ENCODE assay signal across 8 mouse cellular contexts in genomic region chr11:88187417-88188133, GRCm38 (mm10). TPM values are rescaled to one million over a fixed set of nuclear protein-coding genes. Genes with fewer than 3 reads are reported as not detected.
DNase-seq lines count a peak whose midpoint lies in the region; ATAC-seq and TF ChIP-seq lines count a peak whose summit lies in the region.

No protein-coding gene starts in this region.

- peak overlapping the region; percentile 62 for H3K27ac ChIP-seq in forebrain, embryonic 15.5 days (replicated peaks)
- H3K27ac ChIP-seq in neural tube, embryonic 14.5 days (ENCODE audit: low read depth, low read length), result peak overlapping the region; percentile 52; the same call in 1 of the 2 replicates
- peak overlapping the region; percentile 41 for H3K27ac ChIP-seq in testis, adult 2 months (ENCODE audit: control insufficient read depth, insufficient read depth, low read depth, low read length)

- WGBS in forebrain, embryonic 15.5 days, result 11% methylated on average over 25 of the region's 25 CpGs
- WGBS in neural tube, embryonic 14.5 days, result 12% methylated on average over 25 of the region's 25 CpGs

- TF ChIP-seq CTCF in E14TG2a.4 (conservative IDR thresholded peaks at IDR 0.05; ENCODE audit: low read length), result peak; percentile 51
- TF ChIP-seq CTCF in testis, adult 2 months (IDR thresholded peaks at IDR 0.05; ENCODE audit: control insufficient read depth, insufficient read depth, insufficient replicate concordance, low read depth, low read length), result peak; percentile 79; the same call in 1 of the 2 replicates

- ATAC-seq in forebrain, embryonic 15.5 days (replicated peaks), result peak; percentile 93
- ATAC-seq in neural tube, embryonic 14.5 days (ENCODE audit: low read depth), result peak; percentile 90

- TF ChIP-seq POLR2A in testis, adult 2 months (IDR thresholded peaks at IDR 0.05; ENCODE audit: control insufficient read depth, low read depth, low read length), result no peak

- peak overlapping the region; percentile 42 for H3K9ac ChIP-seq in forebrain, embryonic 15.5 days (replicated peaks)
- H3K9ac ChIP-seq in neural tube, embryonic 14.5 days (replicated peaks; ENCODE audit: low read depth, low read length), result peak overlapping the region; percentile 34; the same call in 1 of the 2 replicates

- H3K9me3 ChIP-seq in E14TG2a.4 (ENCODE audit: low read length), result no peaks in the 10 kb centered on the region
- no peaks in the 10 kb centered on the region for H3K9me3 ChIP-seq in forebrain, embryonic 15.5 days
- H3K9me3 ChIP-seq in neural tube, embryonic 14.5 days (ENCODE audit: control insufficient read depth, low read length), result no peaks in the 10 kb centered on the region

- intact Hi-C loops in heart, postnatal 25 days (cut with DNase I), result loop anchor here (2.0 kb wide), 1 partner anchor 121 kb away; no protein-coding TSS in a partner anchor

- H3K4me2 ChIP-seq in forebrain, embryonic 15.5 days (replicated peaks), result peak overlapping the region; percentile 34
- peak overlapping the region; percentile 23 for H3K4me2 ChIP-seq in neural tube, embryonic 14.5 days (ENCODE audit: low read depth, low read length)

- H3K4me1 ChIP-seq in E14TG2a.4 (replicated peaks; ENCODE audit: low read depth, low read length), result peaks cover 49% of the 10 kb centered on the region
- peaks cover 16% of the 10 kb centered on the region for H3K4me1 ChIP-seq in forebrain, embryonic 15.5 days
- peaks cover 11% of the 10 kb centered on the region for H3K4me1 ChIP-seq in neural tube, embryonic 14.5 days (ENCODE audit: control insufficient read depth, insufficient read depth, low read length)
- H3K4me1 ChIP-seq in testis, adult 2 months (ENCODE audit: control insufficient read depth, insufficient read depth, low read length), result peaks cover 14% of the 10 kb centered on the region

- peak overlapping the region; percentile 45 for H3K4me3 ChIP-seq in E14TG2a.4 (replicated peaks; ENCODE audit: low read length)
- H3K4me3 ChIP-seq in forebrain, embryonic 15.5 days, result peak overlapping the region; percentile 17
- H3K4me3 ChIP-seq in neural tube, embryonic 14.5 days (ENCODE audit: low read depth, low read length), result no peak overlapping the region; the same call in 1 of the 2 replicates
- H3K4me3 ChIP-seq in testis, adult 2 months (ENCODE audit: control insufficient read depth, low read depth, low read length), result peak overlapping the region; percentile 25

- peaks cover 73% of the 10 kb centered on the region for H3K27me3 ChIP-seq in E14TG2a.4 (ENCODE audit: insufficient read depth, low read length)
- peaks cover 9% of the 10 kb centered on the region; the same call in 1 of the 2 replicates for H3K27me3 ChIP-seq in forebrain, embryonic 15.5 days
- peaks cover 3% of the 10 kb centered on the region for H3K27me3 ChIP-seq in neural tube, embryonic 14.5 days (ENCODE audit: control insufficient read depth, insufficient read depth, low read length)
- no peaks in the 10 kb centered on the region for H3K27me3 ChIP-seq in testis, adult 2 months (ENCODE audit: control insufficient read depth, insufficient read depth, low read length)

- H3K36me3 ChIP-seq in E14TG2a.4 (ENCODE audit: insufficient read depth, low read length), result peaks cover 4% of the 10 kb centered on the region; the same call in 1 of the 2 replicates
- H3K36me3 ChIP-seq in forebrain, embryonic 15.5 days, result peaks cover 11% of the 10 kb centered on the region
- H3K36me3 ChIP-seq in neural tube, embryonic 14.5 days (ENCODE audit: control insufficient read depth, insufficient read depth, low read length), result peaks cover 10% of the 10 kb centered on the region; the same call in 1 of the 2 replicates
- no peaks in the 10 kb centered on the region for H3K36me3 ChIP-seq in testis, adult 2 months (ENCODE audit: control insufficient read depth, insufficient read depth, low read length)

- peak; percentile 19 for DNase-seq in c-Kit-positive CD71-positive TER-119-positive erythroid progenitor cells, embryonic 14.5 days (ENCODE audit: low spot score)
- DNase-seq in heart, postnatal 25 days (ENCODE audit: low spot score), result peak; percentile 86
- peak; percentile 64 to 87 for DNase-seq in layer of hippocampus, adult 18-20 months (ENCODE audit: low spot score in 2 of 2)
- peak; percentile 89 to 93 for DNase-seq in lung, adult 18-20 months

RNA-seq across cellular contexts. Expression of gene Mrps23, which starts 16.6 kb away (rescaled TPM):
- polyA plus RNA-seq in forebrain, embryonic 15.5 days (2015; fragmentation: Nextera tagmentation; extraction: Ambion mirVana), result 67.0 and 68.1 TPM in 2 replicates
- 100 to 1,000 TPM; 301 to 306 TPM for total RNA-seq in heart, postnatal 25 days (2021)
- 10 to 100 TPM; 63.8 to 77.8 TPM for total RNA-seq in layer of hippocampus, adult 18-20 months (2021)
- 63.7 and 67.9 TPM in 2 replicates for polyA plus RNA-seq in neural tube, embryonic 14.5 days (2014; fragmentation: Nextera tagmentation; extraction: Ambion mirVana)
- 29.8 and 46.7 TPM in 2 replicates for polyA plus RNA-seq in testis, adult 2 months (2012; rRNA removed)

Comparison
In these comparisons a context has a peak if more than half of its experiments do, and no peak if none do; other contexts are left out.
1. DNase-seq: peak in every context shown above with its lines; median percentile 91 in lung, adult 18-20 months; 86 in heart, postnatal 25 days; 76 in layer of hippocampus, adult 18-20 months; 19 in c-Kit-positive CD71-positive TER-119-positive erythroid progenitor cells, embryonic 14.5 days.